Mouse (Mus musculus): ENCODE measurements around the gene Prn. TPM values are rescaled to one million over a fixed set of nuclear protein-coding genes. Genes with fewer than 3 reads are reported as not detected.

Prn gene
- polyA plus RNA-seq, 1 experiment from 2014 or later = not detected

DNA sequence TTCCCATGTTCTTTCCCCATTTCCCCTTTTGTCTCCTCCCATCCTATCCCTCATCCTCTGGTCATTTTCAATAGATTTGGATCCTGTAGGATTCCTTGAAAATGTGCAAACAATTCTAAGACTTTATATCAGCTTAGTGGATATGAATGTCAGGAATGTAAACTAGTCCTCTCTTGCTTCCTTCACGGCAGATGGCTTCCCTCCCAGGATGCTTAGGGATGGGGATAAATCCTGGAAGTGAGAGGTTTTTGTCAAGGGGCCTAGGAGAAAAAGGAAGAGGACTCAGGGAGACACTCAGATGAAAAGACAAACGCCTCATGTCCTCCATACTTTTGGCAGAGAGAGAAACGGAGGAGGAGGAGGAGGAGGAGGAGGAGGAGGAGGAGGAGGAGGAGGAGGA, 7.3 kb upstream of the Prn start:
- no peaks in the 10 kb centered on the region for H3K36me3 ChIP-seq (ENCODE audit: control insufficient read depth, insufficient read depth, low read length)
- DNase-seq (ENCODE audit: low spot score) (no peak), ATAC-seq (ENCODE audit: insufficient number of reproducible peaks, low FRiP score, low TSS enrichment, low read depth) (no peak)
- no peaks in the 10 kb centered on the region for H3K9me3 ChIP-seq (ENCODE audit: control insufficient read depth, low read length)
- no peaks in the 10 kb centered on the region for H3K4me1 ChIP-seq (ENCODE audit: control insufficient read depth, insufficient read depth, low read length)
- no peaks in the 10 kb centered on the region for H3K27me3 ChIP-seq (ENCODE audit: control insufficient read depth, insufficient read depth, low read length)
- no peak overlapping the region for H3K4me2 ChIP-seq (ENCODE audit: low read depth, severe bottlenecking)
- H3K27ac ChIP-seq (replicated peaks; ENCODE audit: low read depth, low read length) = no peak overlapping the region
- 39% methylated on average over 2 of the region's 3 CpGs for WGBS
- no peak overlapping the region for H3K4me3 ChIP-seq (ENCODE audit: low read depth, low read length)
- H3K9ac ChIP-seq (ENCODE audit: low read length) = no peak overlapping the region

DNA sequence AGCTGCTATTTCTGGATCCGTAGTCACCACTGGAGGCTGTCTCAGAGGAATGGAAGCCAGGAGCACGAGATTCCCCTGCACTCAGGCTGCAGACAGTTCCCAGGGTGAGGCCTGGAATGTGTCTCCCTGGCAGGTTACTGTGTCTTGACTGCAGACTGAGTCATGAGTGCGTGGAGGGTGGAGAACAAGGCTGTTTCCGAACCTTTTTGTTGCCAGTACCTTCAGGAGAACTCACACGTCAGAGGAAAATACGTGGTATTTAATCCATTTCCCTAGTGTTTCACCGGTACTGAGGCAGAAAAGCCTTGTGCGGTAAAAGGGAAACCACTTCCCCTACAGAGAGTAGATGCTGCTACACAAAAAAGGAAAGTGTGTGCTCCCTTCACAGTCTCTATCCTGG, 6.9 kb upstream of the Prn start:
- Histone ChIP-seq H3K4me1 (ENCODE audit: control insufficient read depth, insufficient read depth, low read length) (no peaks in the 10 kb centered on the region), H3K9ac (ENCODE audit: low read length) (no peak overlapping the region), H3K4me3 (ENCODE audit: low read depth, low read length) (no peak overlapping the region), H3K27ac (replicated peaks; ENCODE audit: low read depth, low read length) (no peak overlapping the region), H3K9me3 (ENCODE audit: control insufficient read depth, low read length) (no peaks in the 10 kb centered on the region), H3K27me3 (ENCODE audit: control insufficient read depth, insufficient read depth, low read length) (no peaks in the 10 kb centered on the region), H3K36me3 (ENCODE audit: control insufficient read depth, insufficient read depth, low read length) (no peaks in the 10 kb centered on the region), H3K4me2 (ENCODE audit: low read depth, severe bottlenecking) (no peak overlapping the region)
- 36% methylated on average over 8 of the region's 8 CpGs for WGBS
- DNase-seq (ENCODE audit: low spot score) (no peak), ATAC-seq (ENCODE audit: insufficient number of reproducible peaks, low FRiP score, low TSS enrichment, low read depth) (no peak)

DNA sequence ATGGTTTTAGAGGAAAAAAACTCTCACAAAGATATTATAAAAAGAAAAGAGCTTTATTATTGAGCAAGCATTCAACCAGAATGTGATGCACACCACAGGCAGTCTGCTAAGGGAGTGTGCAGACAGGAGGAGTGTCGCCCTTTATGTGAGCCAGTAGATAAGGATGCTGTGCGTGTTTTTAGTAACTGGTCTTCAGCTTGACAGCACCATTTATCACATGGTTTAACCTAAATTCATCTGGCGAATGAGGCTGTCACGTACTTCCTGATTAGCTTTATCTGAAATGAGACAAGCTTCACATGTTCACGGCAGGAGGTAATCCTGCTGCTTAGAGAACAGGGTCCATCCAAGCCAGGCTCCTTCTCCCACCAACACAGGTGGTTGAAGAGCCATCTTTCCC, 4.7 kb upstream of the Prn start:
- H3K4me3 ChIP-seq (ENCODE audit: low read depth, low read length) = no peak overlapping the region
- no peaks in the 10 kb centered on the region for H3K4me1 ChIP-seq (ENCODE audit: control insufficient read depth, insufficient read depth, low read length)
- WGBS = 54% methylated on average over 5 of the region's 5 CpGs
- H3K27me3 ChIP-seq (ENCODE audit: control insufficient read depth, insufficient read depth, low read length) = no peaks in the 10 kb centered on the region
- no peaks in the 10 kb centered on the region for H3K9me3 ChIP-seq (ENCODE audit: control insufficient read depth, low read length)
- no peak for DNase-seq (ENCODE audit: low spot score)
- ATAC-seq (ENCODE audit: insufficient number of reproducible peaks, low FRiP score, low TSS enrichment, low read depth) = no peak
- no peak overlapping the region for H3K9ac ChIP-seq (ENCODE audit: low read length)
- H3K27ac ChIP-seq (replicated peaks; ENCODE audit: low read depth, low read length) = no peak overlapping the region
- no peaks in the 10 kb centered on the region for H3K36me3 ChIP-seq (ENCODE audit: control insufficient read depth, insufficient read depth, low read length)
- H3K4me2 ChIP-seq (ENCODE audit: low read depth, severe bottlenecking) = no peak overlapping the region

DNA sequence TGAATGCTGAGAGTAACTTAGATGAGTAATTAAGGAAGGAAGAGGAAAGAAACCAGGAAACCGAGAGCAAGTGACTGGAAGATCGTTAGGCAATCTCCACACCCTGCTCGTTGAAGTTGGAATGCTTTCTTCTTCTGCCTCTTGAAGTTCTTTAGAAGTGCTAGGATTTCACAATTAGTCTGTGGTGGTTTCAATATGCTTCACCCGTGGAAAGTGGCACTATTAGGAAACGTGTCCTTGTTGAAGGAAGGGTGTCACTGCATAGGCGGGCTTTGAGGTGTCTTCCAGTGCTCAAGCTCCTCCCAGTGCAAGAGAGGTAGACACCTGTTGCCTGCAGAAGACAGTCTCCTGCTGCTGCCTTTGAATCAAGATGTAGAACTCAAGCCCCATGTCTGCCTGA, 4.0 kb upstream of the Prn start:
- DNase-seq (ENCODE audit: low spot score) = no peak
- 51% methylated on average over 6 of the region's 6 CpGs for WGBS

DNA sequence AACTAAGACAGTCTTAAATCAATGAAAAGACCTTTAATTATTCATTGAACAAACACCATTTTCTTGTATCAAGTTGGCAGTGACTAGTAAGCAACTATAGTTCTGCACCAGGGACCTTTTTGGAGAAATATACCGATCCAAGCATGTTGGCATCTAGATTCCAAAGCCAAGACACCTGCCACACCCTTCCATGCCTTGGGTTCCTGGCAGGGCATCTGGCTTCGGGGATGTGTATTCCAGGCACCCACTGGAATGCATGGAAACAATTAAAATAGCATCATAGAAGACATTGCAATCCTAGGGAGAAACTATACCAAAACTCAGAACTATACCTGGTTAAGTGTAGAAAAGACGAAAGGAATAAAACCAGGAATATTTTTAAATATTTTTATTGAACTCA, 3.5 kb upstream of the Prn start:
- Histone ChIP-seq H3K27me3 (ENCODE audit: control insufficient read depth, insufficient read depth, low read length) (no peaks in the 10 kb centered on the region), H3K9ac (ENCODE audit: low read length) (no peak overlapping the region), H3K4me1 (ENCODE audit: control insufficient read depth, insufficient read depth, low read length) (peaks cover 2% of the 10 kb centered on the region; the same call in 1 of the 2 replicates), H3K4me3 (ENCODE audit: low read depth, low read length) (no peak overlapping the region), H3K36me3 (ENCODE audit: control insufficient read depth, insufficient read depth, low read length) (no peaks in the 10 kb centered on the region), H3K27ac (replicated peaks; ENCODE audit: low read depth, low read length) (no peak overlapping the region), H3K9me3 (ENCODE audit: control insufficient read depth, low read length) (no peaks in the 10 kb centered on the region), H3K4me2 (ENCODE audit: low read depth, severe bottlenecking) (no peak overlapping the region)
- no peak for DNase-seq (ENCODE audit: low spot score)
- WGBS = 86% methylated on average over 3 of the region's 3 CpGs
- no peak for ATAC-seq (ENCODE audit: insufficient number of reproducible peaks, low FRiP score, low TSS enrichment, low read depth)

More for the DNA sequence above, 4.0 kb upstream of the Prn start:
- H3K27ac ChIP-seq (replicated peaks; ENCODE audit: low read depth, low read length) = no peak overlapping the region
- no peak for ATAC-seq (ENCODE audit: insufficient number of reproducible peaks, low FRiP score, low TSS enrichment, low read depth)
- no peak overlapping the region for H3K4me3 ChIP-seq (ENCODE audit: low read depth, low read length)
- peaks cover 2% of the 10 kb centered on the region; the same call in 1 of the 2 replicates for H3K4me1 ChIP-seq (ENCODE audit: control insufficient read depth, insufficient read depth, low read length)
- H3K9ac ChIP-seq (ENCODE audit: low read length) = no peak overlapping the region
- H3K9me3 ChIP-seq (ENCODE audit: control insufficient read depth, low read length) = no peaks in the 10 kb centered on the region
- H3K4me2 ChIP-seq (ENCODE audit: low read depth, severe bottlenecking) = no peak overlapping the region
- H3K27me3 ChIP-seq (ENCODE audit: control insufficient read depth, insufficient read depth, low read length) = no peaks in the 10 kb centered on the region
- no peaks in the 10 kb centered on the region for H3K36me3 ChIP-seq (ENCODE audit: control insufficient read depth, insufficient read depth, low read length)

DNA sequence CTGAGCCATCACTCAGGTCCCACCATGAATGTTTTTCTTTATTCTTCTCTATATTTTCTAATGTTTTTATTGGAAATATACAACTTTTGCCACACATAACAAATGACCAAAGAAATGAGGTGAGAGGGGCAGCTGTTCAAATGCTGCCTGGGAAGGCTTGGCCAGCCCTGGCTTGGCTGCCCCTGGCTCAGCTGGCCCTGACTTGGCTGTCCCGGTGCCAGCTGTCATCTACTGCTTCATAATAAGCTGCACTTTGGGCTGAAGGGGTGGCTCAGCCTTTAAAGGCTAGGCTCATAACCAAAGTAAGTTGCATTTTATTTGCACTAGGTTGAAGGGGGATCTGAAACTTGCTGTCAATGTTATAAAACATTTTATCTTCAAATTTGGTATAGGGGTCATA, 2.9 kb upstream of the Prn start:
- H3K4me1 ChIP-seq (ENCODE audit: control insufficient read depth, insufficient read depth, low read length) = peaks cover 2% of the 10 kb centered on the region; the same call in 1 of the 2 replicates
- no peaks in the 10 kb centered on the region for H3K27me3 ChIP-seq (ENCODE audit: control insufficient read depth, insufficient read depth, low read length)
- no peaks in the 10 kb centered on the region for H3K36me3 ChIP-seq (ENCODE audit: control insufficient read depth, insufficient read depth, low read length)
- H3K4me3 ChIP-seq (ENCODE audit: low read depth, low read length) = no peak overlapping the region
- no peak for DNase-seq (ENCODE audit: low spot score)
- no peak for ATAC-seq (ENCODE audit: insufficient number of reproducible peaks, low FRiP score, low TSS enrichment, low read depth)
- WGBS = 73% methylated on average over 1 of the region's 1 CpGs
- H3K4me2 ChIP-seq (ENCODE audit: low read depth, severe bottlenecking) = no peak overlapping the region
- no peaks in the 10 kb centered on the region for H3K9me3 ChIP-seq (ENCODE audit: control insufficient read depth, low read length)
- no peak overlapping the region for H3K27ac ChIP-seq (replicated peaks; ENCODE audit: low read depth, low read length)
- H3K9ac ChIP-seq (ENCODE audit: low read length) = no peak overlapping the region

DNA sequence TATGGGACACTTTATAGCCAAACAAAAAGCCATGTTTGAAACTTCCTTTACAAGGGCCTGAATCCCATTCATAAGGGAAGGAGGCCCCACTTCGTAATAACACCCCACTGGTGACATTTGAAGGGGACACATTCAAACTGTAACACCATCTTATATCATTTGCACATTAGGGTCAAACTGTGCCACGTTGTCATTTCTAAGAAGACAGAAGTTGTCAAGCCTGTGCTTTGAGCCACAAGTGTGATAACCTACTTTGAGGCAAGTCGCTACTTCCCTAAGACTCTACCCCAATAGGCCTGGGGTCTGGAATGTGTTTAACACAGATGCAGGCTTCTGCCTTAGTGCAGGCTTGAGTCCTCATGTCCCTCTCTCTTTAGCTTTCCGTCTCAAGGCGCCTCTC, 2.4 kb upstream of the Prn start:
- H3K36me3 ChIP-seq (ENCODE audit: control insufficient read depth, insufficient read depth, low read length) = no peaks in the 10 kb centered on the region
- no peak for DNase-seq (ENCODE audit: low spot score)
- no peaks in the 10 kb centered on the region for H3K9me3 ChIP-seq (ENCODE audit: control insufficient read depth, low read length)
- WGBS = 81% methylated on average over 5 of the region's 5 CpGs
- H3K4me2 ChIP-seq (ENCODE audit: low read depth, severe bottlenecking) = no peak overlapping the region
- no peak overlapping the region for H3K9ac ChIP-seq (ENCODE audit: low read length)
- no peak for ATAC-seq (ENCODE audit: insufficient number of reproducible peaks, low FRiP score, low TSS enrichment, low read depth)
- no peaks in the 10 kb centered on the region for H3K27me3 ChIP-seq (ENCODE audit: control insufficient read depth, insufficient read depth, low read length)
- H3K4me3 ChIP-seq (ENCODE audit: low read depth, low read length) = no peak overlapping the region
- no peak overlapping the region for H3K27ac ChIP-seq (replicated peaks; ENCODE audit: low read depth, low read length)
- H3K4me1 ChIP-seq (ENCODE audit: control insufficient read depth, insufficient read depth, low read length) = peaks cover 2% of the 10 kb centered on the region; the same call in 1 of the 2 replicates

DNA sequence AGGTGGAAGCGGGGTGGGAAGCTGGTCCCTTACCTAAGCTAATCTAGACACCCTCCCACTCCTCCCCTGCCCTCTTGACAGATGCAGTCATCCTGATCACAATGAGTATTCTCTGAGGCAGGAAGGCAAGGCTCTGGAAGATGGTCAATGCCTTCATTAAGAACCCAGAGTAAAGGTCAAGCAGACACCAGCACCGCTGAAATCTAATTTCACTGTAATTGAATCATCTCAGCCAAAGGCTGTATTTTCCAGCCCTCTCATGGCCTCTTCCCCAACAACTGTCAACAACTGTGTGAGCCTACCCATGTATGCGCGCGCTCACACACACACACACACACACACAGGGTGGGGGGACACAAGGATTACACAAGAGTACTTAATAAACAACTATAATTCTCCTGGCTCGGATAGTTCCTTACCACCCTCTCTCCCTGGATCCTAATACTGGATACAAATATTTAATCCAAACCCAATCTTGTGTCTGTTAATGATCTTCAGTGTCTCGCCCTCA, 1.4 kb upstream of the Prn start:
- no peak for ATAC-seq (ENCODE audit: insufficient number of reproducible peaks, low FRiP score, low TSS enrichment, low read depth)
- no peak for DNase-seq (ENCODE audit: low spot score)
- 93% methylated on average over 7 of the region's 7 CpGs for WGBS

DNA sequence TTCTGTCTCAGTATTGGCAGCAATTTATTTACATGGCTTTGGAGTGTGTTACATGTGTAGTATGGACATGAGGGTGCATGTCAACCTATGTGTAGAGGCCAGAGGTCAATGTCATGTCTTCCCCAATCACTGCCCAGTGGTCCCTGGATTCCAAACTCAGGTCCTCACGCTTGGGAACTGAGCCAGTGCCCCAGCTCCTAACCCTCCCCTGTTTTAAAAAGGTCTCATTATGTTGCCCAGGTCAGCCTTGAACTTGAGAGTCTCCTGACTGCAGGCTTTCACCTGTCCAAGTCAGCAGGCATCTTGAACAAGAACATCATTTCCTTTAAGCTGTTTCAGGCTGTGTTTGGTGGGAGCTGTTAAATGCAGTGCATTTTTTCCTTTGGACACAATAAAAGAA, 851 bp upstream of the Prn start:
- DNase-seq (ENCODE audit: low spot score) (no peak), ATAC-seq (ENCODE audit: insufficient number of reproducible peaks, low FRiP score, low TSS enrichment, low read depth) (no peak)
- WGBS = 71% methylated on average over 1 of the region's 1 CpGs
- no peak overlapping the region; the same call in 1 of the 2 replicates for H3K4me2 ChIP-seq (ENCODE audit: low read depth, severe bottlenecking)
- H3K4me3 ChIP-seq (ENCODE audit: low read depth, low read length) = no peak overlapping the region; the same call in 1 of the 2 replicates
- no peaks in the 10 kb centered on the region for H3K36me3 ChIP-seq (ENCODE audit: control insufficient read depth, insufficient read depth, low read length)
- H3K9ac ChIP-seq (ENCODE audit: low read length) = no peak overlapping the region
- no peaks in the 10 kb centered on the region for H3K9me3 ChIP-seq (ENCODE audit: control insufficient read depth, low read length)
- H3K27ac ChIP-seq (replicated peaks; ENCODE audit: low read depth, low read length) = no peak overlapping the region
- H3K4me1 ChIP-seq (ENCODE audit: control insufficient read depth, insufficient read depth, low read length) = peaks cover 2% of the 10 kb centered on the region; the same call in 1 of the 2 replicates
- no peaks in the 10 kb centered on the region for H3K27me3 ChIP-seq (ENCODE audit: control insufficient read depth, insufficient read depth, low read length)

More for the DNA sequence above, 1.4 kb upstream of the Prn start:
- Histone ChIP-seq H3K4me2 (ENCODE audit: low read depth, severe bottlenecking) (no peak overlapping the region), H3K9me3 (ENCODE audit: control insufficient read depth, low read length) (no peaks in the 10 kb centered on the region), H3K36me3 (ENCODE audit: control insufficient read depth, insufficient read depth, low read length) (no peaks in the 10 kb centered on the region), H3K9ac (ENCODE audit: low read length) (no peak overlapping the region), H3K27ac (replicated peaks; ENCODE audit: low read depth, low read length) (no peak overlapping the region), H3K4me3 (ENCODE audit: low read depth, low read length) (no peak overlapping the region), H3K4me1 (ENCODE audit: control insufficient read depth, insufficient read depth, low read length) (peaks cover 2% of the 10 kb centered on the region; the same call in 1 of the 2 replicates), H3K27me3 (ENCODE audit: control insufficient read depth, insufficient read depth, low read length) (no peaks in the 10 kb centered on the region)

Measured in limb, embryonic 11.5 days (tissue).